Mouse (Mus musculus): Measurements from ENCODE around the gene Ttll3. TPM values are rescaled to one million over a fixed set of nuclear protein-coding genes. Genes with fewer than 3 reads are reported as not detected.
A peak's percentile ranks its signal among the peaks of the same experiment; 100 is the strongest.

Gene Ttll3
- polyA plus RNA-seq, 1 experiment = 3.8 TPM

DNA sequence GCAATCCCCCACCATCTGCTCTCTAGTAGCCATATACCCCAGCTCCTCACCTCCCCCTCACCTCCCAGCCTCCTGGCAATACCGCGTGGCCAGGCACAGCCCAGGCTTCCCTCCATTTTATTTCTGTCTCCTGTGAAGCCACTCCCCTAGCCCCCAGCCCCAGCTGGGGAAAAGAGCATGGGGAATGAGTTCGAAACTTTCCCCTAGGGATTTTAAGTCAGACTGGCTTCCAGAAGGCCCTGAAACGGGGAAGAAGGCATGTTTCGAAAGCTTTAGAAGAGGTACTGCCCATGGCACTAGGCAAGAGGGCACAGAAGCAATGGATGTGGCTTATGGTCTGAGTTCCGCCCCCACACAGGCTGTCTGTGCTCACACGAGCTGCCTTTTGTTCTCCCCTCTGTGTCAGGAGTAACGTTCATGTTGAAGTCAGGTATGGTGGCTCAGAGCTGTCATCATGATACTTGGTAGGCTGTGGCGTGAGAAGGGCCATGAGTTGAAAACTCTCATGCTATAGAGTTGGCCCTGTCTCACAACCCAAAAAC lies 46.7 kb downstream of the Ttll3 start, which contains the start of gene Cidec:
TSS of gene Cidec (minus strand) at position 97 of the 542 bp plus-strand sequence.
- Histone ChIP-seq H3K27ac (ENCODE audit: insufficient read depth, low read length) (no peak within 1 kb of the TSS), H3K36me3 (ENCODE audit: control insufficient read depth, insufficient read depth, low read length, poor library complexity, severe bottlenecking) (no peaks in the 10 kb centered on the region)

DNA sequence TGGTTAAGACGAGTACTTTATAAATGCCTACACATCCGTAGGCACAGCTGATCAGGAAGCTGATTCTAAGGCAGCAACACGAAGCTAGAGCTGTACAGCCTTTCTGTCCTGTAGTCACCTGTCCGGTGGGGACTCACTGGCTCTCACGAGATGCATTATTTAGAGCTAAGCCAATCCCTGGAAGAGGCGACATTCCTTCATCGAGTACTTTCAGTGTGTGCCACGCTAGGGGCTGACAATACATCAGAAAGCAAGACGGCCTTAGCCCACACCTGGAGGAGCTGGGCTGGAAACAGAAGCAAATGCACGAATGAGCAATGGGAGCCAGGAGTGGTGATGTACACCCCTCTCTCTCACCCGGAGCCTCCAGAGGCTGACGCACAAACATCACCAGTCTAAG lies 48.1 kb downstream of the Ttll3 start:
- no peak for TF ChIP-seq CTCF (IDR thresholded peaks at IDR 0.05; ENCODE audit: low read depth, low read length)
- TF ChIP-seq EP300 (IDR thresholded peaks at IDR 0.05; ENCODE audit: insufficient read depth, low read depth, low read length) = no peak
- no peaks in the 10 kb centered on the region for H3K36me3 ChIP-seq (ENCODE audit: control insufficient read depth, insufficient read depth, low read length, poor library complexity, severe bottlenecking)
- no peaks in the 10 kb centered on the region for H3K4me1 ChIP-seq (ENCODE audit: control insufficient read depth, insufficient read depth, low read length)
- H3K27ac ChIP-seq (ENCODE audit: insufficient read depth, low read length) = no peak overlapping the region
- H3K4me3 ChIP-seq (ENCODE audit: low read depth, low read length) = no peak overlapping the region
- H3K27me3 ChIP-seq (ENCODE audit: control insufficient read depth, insufficient read depth, low read length, poor library complexity, severe bottlenecking) = no peaks in the 10 kb centered on the region
- no peak overlapping the region for H3K9ac ChIP-seq (ENCODE audit: low read depth, poor library complexity, severe bottlenecking)
- no peaks in the 10 kb centered on the region for H3K9me3 ChIP-seq (replicated peaks; ENCODE audit: control insufficient read depth, insufficient read depth, low read length, poor library complexity, severe bottlenecking)

More for the DNA sequence above, 46.7 kb downstream of the Ttll3 start, which contains the start of gene Cidec:
- H3K27me3 ChIP-seq (ENCODE audit: control insufficient read depth, insufficient read depth, low read length, poor library complexity, severe bottlenecking) = no peaks in the 10 kb centered on the region
- no peak within 1 kb of the TSS for H3K9ac ChIP-seq (ENCODE audit: low read depth, poor library complexity, severe bottlenecking)
- no peaks in the 10 kb centered on the region for H3K4me1 ChIP-seq (ENCODE audit: control insufficient read depth, insufficient read depth, low read length)
- H3K4me3 ChIP-seq (ENCODE audit: low read depth, low read length) = no peak within 1 kb of the TSS
- no peak for TF ChIP-seq CTCF (IDR thresholded peaks at IDR 0.05; ENCODE audit: low read depth, low read length)
- TF ChIP-seq EP300 (IDR thresholded peaks at IDR 0.05; ENCODE audit: insufficient read depth, low read depth, low read length) = no peak
- no peak for TF ChIP-seq POLR2A (IDR thresholded peaks at IDR 0.05; ENCODE audit: insufficient read depth, low read length)
- no peaks in the 10 kb centered on the region for H3K9me3 ChIP-seq (replicated peaks; ENCODE audit: control insufficient read depth, insufficient read depth, low read length, poor library complexity, severe bottlenecking)

DNA sequence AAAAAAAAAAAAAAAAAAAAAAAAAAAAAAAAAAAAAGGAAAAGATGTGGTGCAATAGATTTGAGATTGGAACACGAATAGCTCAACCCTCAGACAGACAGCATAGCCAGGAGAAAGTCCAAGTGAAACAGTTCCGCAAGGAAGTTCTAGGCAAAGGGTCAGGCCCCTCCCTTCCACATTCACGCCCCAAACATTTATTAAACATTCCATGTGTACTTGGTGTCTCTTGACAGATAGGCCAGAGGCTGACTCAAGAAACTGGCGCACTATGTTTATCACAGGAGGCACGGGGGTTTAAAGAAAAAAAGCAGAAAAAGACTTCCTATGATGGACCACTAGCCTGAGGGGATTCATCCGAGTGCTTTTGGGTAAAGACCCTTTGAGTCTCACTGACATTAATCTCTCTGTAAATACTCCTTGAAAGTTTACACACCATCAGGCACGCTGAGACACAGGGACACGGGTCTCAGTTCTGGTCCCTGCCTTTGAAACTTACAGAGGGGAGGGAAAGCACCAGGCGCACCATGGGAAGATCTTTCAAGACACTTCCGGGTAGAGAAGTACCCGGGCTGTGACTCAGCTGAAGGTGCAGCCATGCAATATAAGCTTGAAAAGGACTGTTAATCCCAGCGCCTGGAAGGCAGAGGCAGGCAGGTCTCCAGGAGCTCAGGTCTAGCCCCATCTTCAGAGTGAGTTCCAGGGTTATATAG lies 49.8 kb downstream of the Ttll3 start:
- Histone ChIP-seq H3K4me1 (ENCODE audit: control insufficient read depth, insufficient read depth, low read length) (no peaks in the 10 kb centered on the region), H3K27me3 (ENCODE audit: control insufficient read depth, insufficient read depth, low read length, poor library complexity, severe bottlenecking) (no peaks in the 10 kb centered on the region), H3K9ac (ENCODE audit: low read depth, poor library complexity, severe bottlenecking) (no peak overlapping the region), H3K4me3 (ENCODE audit: low read depth, low read length) (no peak overlapping the region), H3K27ac (ENCODE audit: insufficient read depth, low read length) (no peak overlapping the region), H3K9me3 (replicated peaks; ENCODE audit: control insufficient read depth, insufficient read depth, low read length, poor library complexity, severe bottlenecking) (no peaks in the 10 kb centered on the region), H3K36me3 (ENCODE audit: control insufficient read depth, insufficient read depth, low read length, poor library complexity, severe bottlenecking) (no peaks in the 10 kb centered on the region)
- no peak for TF ChIP-seq EP300 (IDR thresholded peaks at IDR 0.05; ENCODE audit: insufficient read depth, low read depth, low read length)
- TF ChIP-seq POLR2A (IDR thresholded peaks at IDR 0.05; ENCODE audit: insufficient read depth, low read length) = no peak
- TF ChIP-seq CTCF (IDR thresholded peaks at IDR 0.05; ENCODE audit: low read depth, low read length) = no peak

DNA sequence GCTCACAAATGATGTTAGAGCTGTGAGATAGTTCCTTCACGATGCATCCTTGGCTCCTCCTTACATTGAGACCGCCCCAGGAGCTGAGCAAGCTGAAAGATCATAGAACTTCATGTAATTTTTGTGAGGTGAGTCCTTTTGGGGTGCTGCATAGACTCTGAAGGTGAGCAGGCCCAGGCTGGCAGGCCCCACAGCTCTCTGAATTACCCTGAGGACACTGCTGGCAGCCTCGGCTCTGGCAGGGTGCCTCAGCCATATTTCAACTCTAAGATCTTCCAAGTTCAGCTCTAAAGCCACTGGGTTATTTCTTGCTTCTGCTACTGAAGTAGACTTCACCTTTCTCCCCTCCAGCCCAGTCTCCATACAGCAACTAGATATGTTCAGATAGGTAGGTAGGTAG lies 51.6 kb downstream of the Ttll3 start:
- no peak overlapping the region for H3K9ac ChIP-seq (ENCODE audit: low read depth, poor library complexity, severe bottlenecking)
- no peak overlapping the region for H3K27ac ChIP-seq (ENCODE audit: insufficient read depth, low read length)
- H3K9me3 ChIP-seq (replicated peaks; ENCODE audit: control insufficient read depth, insufficient read depth, low read length, poor library complexity, severe bottlenecking) = no peaks in the 10 kb centered on the region
- no peak overlapping the region for H3K4me3 ChIP-seq (ENCODE audit: low read depth, low read length)
- no peaks in the 10 kb centered on the region for H3K4me1 ChIP-seq (ENCODE audit: control insufficient read depth, insufficient read depth, low read length)
- no peak for TF ChIP-seq EP300 (IDR thresholded peaks at IDR 0.05; ENCODE audit: insufficient read depth, low read depth, low read length)
- TF ChIP-seq CTCF (IDR thresholded peaks at IDR 0.05; ENCODE audit: low read depth, low read length) = no peak
- TF ChIP-seq POLR2A (IDR thresholded peaks at IDR 0.05; ENCODE audit: insufficient read depth, low read length) = no peak
- H3K27me3 ChIP-seq (ENCODE audit: control insufficient read depth, insufficient read depth, low read length, poor library complexity, severe bottlenecking) = no peaks in the 10 kb centered on the region
- peaks cover 3% of the 10 kb centered on the region; the same call in 1 of the 2 replicates for H3K36me3 ChIP-seq (ENCODE audit: control insufficient read depth, insufficient read depth, low read length, poor library complexity, severe bottlenecking)

DNA sequence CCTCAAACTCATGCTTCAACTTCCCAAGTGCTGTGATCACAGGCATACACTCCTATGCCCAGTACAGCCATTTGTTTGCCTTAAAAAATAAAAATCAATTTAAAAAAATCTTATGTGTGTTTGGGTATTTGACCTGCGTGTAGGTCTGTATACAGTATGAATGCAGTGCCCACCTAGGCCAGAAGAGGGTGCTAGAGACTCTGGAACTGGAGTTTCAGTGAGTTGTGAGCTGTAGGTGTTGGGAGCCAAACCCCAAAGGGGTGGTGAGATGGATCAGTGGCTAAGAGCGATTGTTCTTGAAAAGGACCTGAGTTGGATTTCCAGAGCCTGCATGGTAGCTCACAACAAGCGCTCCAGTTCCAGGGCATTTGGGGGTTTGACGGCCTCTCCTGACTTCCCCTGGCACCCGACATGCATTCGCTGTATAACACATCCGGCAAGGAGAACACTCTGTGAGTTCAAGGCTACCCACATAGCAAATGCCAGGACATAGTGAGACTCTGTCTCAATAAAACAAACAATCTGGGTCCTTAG lies 52.2 kb downstream of the Ttll3 start:
- TF ChIP-seq POLR2A (IDR thresholded peaks at IDR 0.05; ENCODE audit: insufficient read depth, low read length) (no peak), CTCF (IDR thresholded peaks at IDR 0.05; ENCODE audit: low read depth, low read length) (peak; percentile 63)

DNA sequence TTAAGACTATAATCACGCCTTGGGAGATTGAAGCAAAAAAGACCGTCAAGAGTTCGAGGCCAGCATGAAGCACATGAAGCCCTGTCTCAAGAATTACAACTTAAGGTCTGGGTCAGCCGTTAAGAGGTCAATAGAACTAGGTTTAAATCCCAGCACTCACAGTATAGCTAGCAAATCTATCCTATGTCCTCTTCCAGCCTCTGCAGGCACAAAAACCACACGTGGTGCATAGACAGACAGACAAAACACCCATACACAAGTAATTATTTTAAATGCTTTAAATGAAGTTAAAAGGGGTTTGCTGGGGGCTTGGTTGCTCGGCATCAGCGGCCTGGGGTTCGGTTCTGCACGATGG lies 53.0 kb downstream of the Ttll3 start:
- Histone ChIP-seq H3K4me3 (ENCODE audit: low read depth, low read length) (peak overlapping the region; percentile 81), H3K27me3 (ENCODE audit: control insufficient read depth, insufficient read depth, low read length, poor library complexity, severe bottlenecking) (no peaks in the 10 kb centered on the region), H3K9me3 (replicated peaks; ENCODE audit: control insufficient read depth, insufficient read depth, low read length, poor library complexity, severe bottlenecking) (no peaks in the 10 kb centered on the region), H3K4me1 (ENCODE audit: control insufficient read depth, insufficient read depth, low read length) (no peaks in the 10 kb centered on the region), H3K9ac (ENCODE audit: low read depth, poor library complexity, severe bottlenecking) (peak overlapping the region; percentile 67), H3K27ac (ENCODE audit: insufficient read depth, low read length) (no peak overlapping the region), H3K36me3 (ENCODE audit: control insufficient read depth, insufficient read depth, low read length, poor library complexity, severe bottlenecking) (peaks cover 4% of the 10 kb centered on the region)
- no peak for TF ChIP-seq EP300 (IDR thresholded peaks at IDR 0.05; ENCODE audit: insufficient read depth, low read depth, low read length)
- no peak for TF ChIP-seq CTCF (IDR thresholded peaks at IDR 0.05; ENCODE audit: low read depth, low read length)
- TF ChIP-seq POLR2A (IDR thresholded peaks at IDR 0.05; ENCODE audit: insufficient read depth, low read length) = no peak

More for the DNA sequence above, 52.2 kb downstream of the Ttll3 start:
- Histone ChIP-seq H3K27me3 (ENCODE audit: control insufficient read depth, insufficient read depth, low read length, poor library complexity, severe bottlenecking) (no peaks in the 10 kb centered on the region), H3K36me3 (ENCODE audit: control insufficient read depth, insufficient read depth, low read length, poor library complexity, severe bottlenecking) (peaks cover 3% of the 10 kb centered on the region; the same call in 1 of the 2 replicates), H3K4me3 (ENCODE audit: low read depth, low read length) (no peak overlapping the region), H3K9ac (ENCODE audit: low read depth, poor library complexity, severe bottlenecking) (no peak overlapping the region), H3K4me1 (ENCODE audit: control insufficient read depth, insufficient read depth, low read length) (no peaks in the 10 kb centered on the region), H3K9me3 (replicated peaks; ENCODE audit: control insufficient read depth, insufficient read depth, low read length, poor library complexity, severe bottlenecking) (no peaks in the 10 kb centered on the region), H3K27ac (ENCODE audit: insufficient read depth, low read length) (no peak overlapping the region)

All from ES-Bruce4 (cell line).